Mouse (Mus musculus) spleen, adult 2 months (tissue): ENCODE results near the gene Kctd11. TPM values are rescaled to one million over a fixed set of nuclear protein-coding genes. Genes with fewer than 3 reads are reported as not detected.

ENCODE experiments used
- DNase-seq, 2 experiments: peaks; one replicate each; pipeline versions ENCODE4 v3.0.0 to v3.0.0-alpha.2; 2012 to 2021; ENCODE audit warnings: low spot score in 2 of 2, low read depth in 1 of 2
- H3K27ac ChIP-seq: fragments of 200-500 bp; 2 replicates; pipeline ENCODE4 v1.5.1; 2012; ENCODE audit warnings: low read length, inconsistent platforms; ENCODE audit not compliant: insufficient read depth
- H3K27me3 ChIP-seq: fragments of 200-500 bp; 2 replicates; pipeline ENCODE4 v1.6.1; 2012; ENCODE audit warnings: mild to moderate bottlenecking, moderate library complexity, low read length, inconsistent platforms; ENCODE audit not compliant: control insufficient read depth, insufficient read depth
- H3K36me3 ChIP-seq: fragments of 200-500 bp; 2 replicates; pipeline ENCODE4 v1.6.1; 2012; ENCODE audit warnings: mild to moderate bottlenecking, low read length, inconsistent platforms; ENCODE audit not compliant: control insufficient read depth, insufficient read depth
- H3K4me1 ChIP-seq: fragments of 200-500 bp; 2 replicates; pipeline ENCODE4 v1.6.1; 2011; ENCODE audit warnings: inconsistent platforms; ENCODE audit not compliant: control insufficient read depth, insufficient read depth, insufficient read length
- H3K4me3 ChIP-seq: fragments of 200-500 bp; 2 replicates; pipeline ENCODE4 v1.5.1; 2011; ENCODE audit warnings: mild to moderate bottlenecking, inconsistent platforms; ENCODE audit not compliant: insufficient read depth, insufficient read length; ENCODE audit errors: extremely low read depth
- CTCF ChIP-seq: fragments of 200-500 bp; IDR thresholded peaks from 2 replicates; pipeline ENCODE4 v1.5.1; 2011; ENCODE audit warnings: mild to moderate bottlenecking, inconsistent platforms; ENCODE audit not compliant: insufficient read depth, insufficient read length, insufficient replicate concordance; ENCODE audit errors: extremely low read depth
- POLR2A ChIP-seq: fragments of 200-500 bp; IDR thresholded peaks from 2 replicates; pipeline ENCODE4 v1.6.1; 2011; ENCODE audit warnings: low read depth, low read length, inconsistent platforms
- WGBS: fragments of 180-500 bp; shearing (Covaris S2); methylation state at CpG from one replicate; pipeline ENCODE4 v1.1.7; 2018; 5-methylcytosine and 5-hydroxymethylcytosine counted together
- polyA plus RNA-seq: library from polyadenylated mRNA; depleted of rRNA; stranded (reverse); fragments of >200 nt; gene quantifications from 2 replicates; pipeline ENCODE4 v1.2.3, GENCODE M21; 2012

Gene Kctd11
- polyA plus RNA-seq, 1 experiment = 3.6 TPM

- 80% methylated on average over 8 of the region's 8 CpGs for WGBS
- Histone ChIP-seq H3K36me3 (peaks cover 51% of the 10 kb centered on the region), H3K27ac (no peak overlapping the region), H3K4me3 (no peak overlapping the region), H3K4me1 (peaks cover 5% of the 10 kb centered on the region; the same call in 1 of the 2 replicates), H3K27me3 (no peaks in the 10 kb centered on the region)
- TF ChIP-seq POLR2A (no peak), CTCF (no peak; the same call in 1 of the 2 replicates)
- DNase-seq = no peak
These were observed 5.9 kb upstream of the Kctd11 start for GRCm38 (mm10) chr11:69886907-69887635.

- WGBS = 87% methylated on average over 8 of the region's 8 CpGs
- H3K27ac ChIP-seq = no peak overlapping the region
These were observed 3.5 kb upstream of the Kctd11 start for GRCm38 (mm10) chr11:69884663-69885062.

GRCm38 (mm10) chr11:69884240-69884639 lies 3.0 kb upstream of the Kctd11 start:
- Histone ChIP-seq H3K36me3 (peaks cover 33% of the 10 kb centered on the region), H3K27me3 (no peaks in the 10 kb centered on the region), H3K4me3 (no peak overlapping the region), H3K27ac (no peak overlapping the region), H3K4me1 (peaks cover 5% of the 10 kb centered on the region; the same call in 1 of the 2 replicates)
- no peak for DNase-seq
- no peak for TF ChIP-seq CTCF
- TF ChIP-seq POLR2A = no peak
- WGBS = 83% methylated on average over 9 of the region's 9 CpGs

More at GRCm38 (mm10) chr11:69884663-69885062, 3.5 kb upstream of the Kctd11 start:
- H3K4me3 ChIP-seq = no peak overlapping the region
- no peak for DNase-seq
- TF ChIP-seq POLR2A (no peak), CTCF (no peak)
- H3K27me3 ChIP-seq = no peaks in the 10 kb centered on the region
- H3K36me3 ChIP-seq = peaks cover 37% of the 10 kb centered on the region
- H3K4me1 ChIP-seq = peaks cover 5% of the 10 kb centered on the region; the same call in 1 of the 2 replicates

- no peak for DNase-seq
- no peak for TF ChIP-seq CTCF
- no peak for TF ChIP-seq POLR2A
- Histone ChIP-seq H3K4me3 (no peak overlapping the region), H3K27ac (no peak overlapping the region), H3K4me1 (peaks cover 5% of the 10 kb centered on the region; the same call in 1 of the 2 replicates), H3K36me3 (peaks cover 31% of the 10 kb centered on the region), H3K27me3 (no peaks in the 10 kb centered on the region)
- WGBS = 84% methylated on average over 8 of the region's 8 CpGs
These were observed 2.4 kb upstream of the Kctd11 start for GRCm38 (mm10) chr11:69883527-69884151.

GRCm38 (mm10) chr11:69883066-69883465 lies 1.9 kb upstream of the Kctd11 start:
- H3K4me1 ChIP-seq = peaks cover 5% of the 10 kb centered on the region; the same call in 1 of the 2 replicates

GRCm38 (mm10) chr11:69881787-69882670 lies 823 bp upstream of the Kctd11 start:
- H3K4me3 ChIP-seq = peak overlapping the region; percentile 70; the same call in 1 of the 2 replicates

More at GRCm38 (mm10) chr11:69883066-69883465, 1.9 kb upstream of the Kctd11 start:
- no peaks in the 10 kb centered on the region for H3K27me3 ChIP-seq
- peaks cover 31% of the 10 kb centered on the region for H3K36me3 ChIP-seq
- peak in 1 of 2 experiments; percentile 58 for DNase-seq
- no peak overlapping the region for H3K27ac ChIP-seq
- whole genome bisulfite sequencing = 85% methylated on average over 4 of the region's 4 CpGs
- TF ChIP-seq CTCF (peak; percentile 38; the same call in 1 of the 2 replicates), POLR2A (no peak)
- H3K4me3 ChIP-seq = no peak overlapping the region

More at GRCm38 (mm10) chr11:69881787-69882670, 823 bp upstream of the Kctd11 start:
- H3K27ac ChIP-seq = peak overlapping the region; percentile 93
- no peak for DNase-seq
- no peaks in the 10 kb centered on the region for H3K27me3 ChIP-seq
- no peak for TF ChIP-seq CTCF
- no peak for TF ChIP-seq POLR2A
- H3K36me3 ChIP-seq = peaks cover 26% of the 10 kb centered on the region
- peaks cover 5% of the 10 kb centered on the region; the same call in 1 of the 2 replicates for H3K4me1 ChIP-seq
- WGBS = 86% methylated on average over 21 of the region's 21 CpGs
